Comparison of ENCODE assay signal across 12 mouse cellular contexts in the genomic region with DNA sequence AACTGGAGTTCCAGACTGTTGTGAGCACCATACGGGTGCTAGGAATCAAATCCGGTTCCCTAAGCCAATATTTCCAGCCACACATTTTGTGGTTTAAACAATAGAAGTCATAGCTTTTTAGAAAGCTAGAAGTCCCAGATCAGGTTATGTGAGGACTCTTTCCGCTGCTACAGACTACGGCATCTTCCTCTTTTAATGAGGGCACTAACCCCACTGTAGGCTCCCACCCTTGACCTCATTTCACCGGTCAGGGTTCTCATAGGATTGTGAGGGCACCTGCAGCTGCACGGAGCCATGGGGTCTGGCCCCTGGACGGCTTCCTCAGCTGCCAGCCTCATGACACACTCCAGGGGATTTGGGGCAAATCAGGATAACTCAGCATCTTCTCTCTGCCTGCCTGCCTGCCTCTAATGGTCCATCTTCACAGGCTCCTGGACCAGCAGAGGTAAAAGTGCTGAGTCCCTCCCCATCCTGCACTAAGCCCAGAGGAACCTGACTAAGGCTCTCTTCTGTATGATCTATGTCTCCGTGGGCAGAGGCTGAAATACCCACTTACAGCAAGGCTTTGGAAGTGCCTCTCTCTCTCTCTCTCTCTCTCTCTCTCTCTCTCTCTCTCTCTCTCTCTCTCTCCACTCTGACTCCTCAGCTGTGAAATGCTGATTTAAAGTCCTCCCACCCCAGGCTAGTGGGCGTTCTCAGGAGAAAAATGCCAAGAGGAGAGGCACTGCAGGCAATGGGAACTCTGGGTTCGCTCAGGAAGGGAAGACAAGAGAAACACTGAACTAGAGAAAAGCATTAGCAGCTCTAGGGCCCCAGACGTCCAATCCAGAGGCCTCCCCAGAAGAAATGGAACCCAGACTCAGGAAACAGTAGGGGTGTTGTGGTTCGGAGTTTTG. TPM values are rescaled to one million over a fixed set of nuclear protein-coding genes. Genes with fewer than 3 reads are reported as not detected.
DNase-seq lines count a peak whose midpoint lies in the region; ATAC-seq lines count a peak whose summit lies in the region.
"Had no signal": no experiment of that assay in that cellular context is flagged by ENCODE, and none has a peak within 500 bp of the region (broad histone marks: within the 10 kb centered on the region; RNA-seq: fewer than 3 reads in every experiment).

No protein-coding gene starts in this region.

- no peak for ATAC-seq in hindbrain, embryonic 13.5 days (ENCODE audit: low FRiP score)
- no peak for ATAC-seq in hindbrain, embryonic 14.5 days (ENCODE audit: low FRiP score)
- ATAC-seq in midbrain, embryonic 13.5 days, result no peak
- ATAC-seq: forebrain, embryonic 14.5 days had no signal

- no peak overlapping the region for H3K9ac ChIP-seq in hindbrain, embryonic 13.5 days
- H3K9ac ChIP-seq in hindbrain, embryonic 14.5 days, result no peak overlapping the region
- 0 out of 2 replicates have a peak overlapping the region, but pooled peaks have one; percentile 6 for H3K9ac ChIP-seq in midbrain, embryonic 13.5 days (replicated peaks)
- H3K9ac ChIP-seq: heart, embryonic 13.5 days; neural tube, embryonic 12.5 days had no signal

- H3K4me1 ChIP-seq in hindbrain, embryonic 13.5 days (replicated peaks), result peaks cover 25% of the 10 kb centered on the region
- H3K4me1 ChIP-seq in hindbrain, embryonic 14.5 days (replicated peaks; ENCODE audit: control insufficient read depth, insufficient read depth, low read length), result peaks cover 9% of the 10 kb centered on the region
- H3K4me1 ChIP-seq in midbrain, embryonic 13.5 days (replicated peaks), result peaks cover 15% of the 10 kb centered on the region
- H3K4me1 ChIP-seq in midbrain, embryonic 10.5 days, result peaks cover 16% of the 10 kb centered on the region

- no peak for DNase-seq in hindbrain, embryonic 14.5 days (ENCODE audit: low spot score)
- no peak for DNase-seq in midbrain, embryonic 10.5 days (ENCODE audit: low spot score)
- peak; percentile 76 for DNase-seq in layer of hippocampus, adult 9-11 months
- peak; percentile 77 to 78 for DNase-seq in right cerebral cortex, adult 2 months (ENCODE audit: low spot score in 2 of 2)
- no peak for DNase-seq in thymus, postnatal 10 days (ENCODE audit: low spot score in 2 of 2)
- DNase-seq in cerebellum, postnatal 25 days, result no peak
- DNase-seq: adrenal gland, adult 2 months had no signal

- H3K9me3 ChIP-seq in hindbrain, embryonic 13.5 days, result no peaks in the 10 kb centered on the region
- H3K9me3 ChIP-seq in hindbrain, embryonic 14.5 days (ENCODE audit: control insufficient read depth, low read length), result no peaks in the 10 kb centered on the region
- H3K9me3 ChIP-seq in midbrain, embryonic 13.5 days, result no peaks in the 10 kb centered on the region
- H3K9me3 ChIP-seq in midbrain, embryonic 10.5 days (replicated peaks), result no peaks in the 10 kb centered on the region
- H3K9me3 ChIP-seq: heart, embryonic 13.5 days; neural tube, embryonic 12.5 days had no signal

- no peaks in the 10 kb centered on the region for H3K36me3 ChIP-seq in hindbrain, embryonic 13.5 days
- H3K36me3 ChIP-seq in hindbrain, embryonic 14.5 days (replicated peaks; ENCODE audit: control insufficient read depth, insufficient read depth), result no peaks in the 10 kb centered on the region
- H3K36me3 ChIP-seq in midbrain, embryonic 13.5 days, result no peaks in the 10 kb centered on the region
- H3K36me3 ChIP-seq in midbrain, embryonic 10.5 days, result no peaks in the 10 kb centered on the region
- H3K36me3 ChIP-seq: heart, embryonic 13.5 days; neural tube, embryonic 12.5 days had no signal

- H3K4me3 ChIP-seq in hindbrain, embryonic 13.5 days, result no peak overlapping the region
- H3K4me3 ChIP-seq in hindbrain, embryonic 14.5 days (replicated peaks; ENCODE audit: low read length), result no peak overlapping the region
- H3K4me3 ChIP-seq in midbrain, embryonic 13.5 days (replicated peaks), result no peak overlapping the region
- no peak overlapping the region for H3K4me3 ChIP-seq in midbrain, embryonic 10.5 days
- H3K4me3 ChIP-seq: heart, embryonic 13.5 days; neural tube, embryonic 12.5 days had no signal

- H3K27me3 ChIP-seq in hindbrain, embryonic 13.5 days, result no peaks in the 10 kb centered on the region
- no peaks in the 10 kb centered on the region for H3K27me3 ChIP-seq in hindbrain, embryonic 14.5 days (ENCODE audit: control insufficient read depth, insufficient read depth, low read length)
- H3K27me3 ChIP-seq in midbrain, embryonic 13.5 days, result no peaks in the 10 kb centered on the region
- H3K27me3 ChIP-seq in midbrain, embryonic 10.5 days (ENCODE audit: low read depth, poor library complexity, severe bottlenecking), result peaks cover 14% of the 10 kb centered on the region; the same call in 1 of the 2 replicates
- H3K27me3 ChIP-seq: heart, embryonic 13.5 days; neural tube, embryonic 12.5 days had no signal

- no peak overlapping the region for H3K4me2 ChIP-seq in hindbrain, embryonic 13.5 days
- no peak overlapping the region for H3K4me2 ChIP-seq in hindbrain, embryonic 14.5 days (replicated peaks)
- no peak overlapping the region for H3K4me2 ChIP-seq in midbrain, embryonic 13.5 days (replicated peaks)
- H3K4me2 ChIP-seq: heart, embryonic 13.5 days; neural tube, embryonic 12.5 days had no signal

- 59% methylated on average over 12 of the region's 12 CpGs for WGBS in hindbrain, embryonic 13.5 days
- 59% methylated on average over 12 of the region's 12 CpGs for WGBS in hindbrain, embryonic 14.5 days
- WGBS in midbrain, embryonic 13.5 days, result 61% methylated on average over 12 of the region's 12 CpGs
- 71% methylated on average over 12 of the region's 12 CpGs for WGBS in midbrain, embryonic 10.5 days

- 0 out of 2 replicates have a peak overlapping the region, but pooled peaks have one; percentile 60 for H3K27ac ChIP-seq in hindbrain, embryonic 13.5 days
- no peak overlapping the region for H3K27ac ChIP-seq in hindbrain, embryonic 14.5 days
- no peak overlapping the region for H3K27ac ChIP-seq in midbrain, embryonic 13.5 days
- H3K27ac ChIP-seq in midbrain, embryonic 10.5 days (replicated peaks), result no peak overlapping the region
- H3K27ac ChIP-seq: heart, embryonic 13.5 days; neural tube, embryonic 12.5 days had no signal

RNA-seq across cellular contexts. Expression of a gene that starts 32.5 kb away (rescaled TPM):
- 68.7 and 71.7 TPM in 2 replicates for polyA plus RNA-seq in hindbrain, embryonic 13.5 days (2015; fragmentation: Nextera tagmentation; extraction: Ambion mirVana)
- 113 and 131 TPM in 2 replicates for polyA plus RNA-seq in hindbrain, embryonic 14.5 days (2014; fragmentation: Nextera tagmentation; extraction: Ambion mirVana)
- polyA plus RNA-seq in midbrain, embryonic 13.5 days (2015; fragmentation: Nextera tagmentation; extraction: Ambion mirVana), result 55.1 and 67.8 TPM in 2 replicates
- polyA plus RNA-seq in midbrain, embryonic 10.5 days (2016; fragmentation: Nextera tagmentation; extraction: Ambion mirVana), result 30.0 and 30.1 TPM in 2 replicates

Comparison
In these comparisons a context has a peak if more than half of its experiments do, and no peak if none do; other contexts are left out.
1. DNase-seq: peak in layer of hippocampus, adult 9-11 months (single experiment) and right cerebral cortex, adult 2 months (2 of 2); none in hindbrain, embryonic 14.5 days (single experiment), midbrain, embryonic 10.5 days (single experiment), thymus, postnatal 10 days (0 of 2) and cerebellum, postnatal 25 days (0 of 2).